Mouse (Mus musculus) embryonic facial prominence, embryonic 12.5 days (tissue): ENCODE data around the gene Dlgap1. TPM values are rescaled to one million over a fixed set of nuclear protein-coding genes. Genes with fewer than 3 reads are reported as not detected.

Experiments used
- ATAC-seq: fragments of 200-750 bp; cut with Nextera tagmentation; 2 replicates; pipeline ENCODE4 v1.8.0; 2017; ENCODE audit not compliant: insufficient number of reproducible peaks, insufficient read depth, low FRiP score, low TSS enrichment
- H3K27ac ChIP-seq: fragments of 300-500 bp; sonication (generic); 2 replicates; pipeline ENCODE4 v1.5.1; 2016; ENCODE audit warnings: mild to moderate bottlenecking
- H3K27me3 ChIP-seq: fragments of 300-500 bp; sonication (generic); 2 replicates; pipeline ENCODE4 v1.6.1; 2016; ENCODE audit warnings: mild to moderate bottlenecking, moderate library complexity
- H3K36me3 ChIP-seq: fragments of 300-500 bp; sonication (generic); 2 replicates; pipeline ENCODE4 v1.6.1; 2016; ENCODE audit warnings: mild to moderate bottlenecking
- H3K4me1 ChIP-seq: fragments of 300-500 bp; sonication (generic); 2 replicates; pipeline ENCODE4 v1.6.1; 2016
- H3K4me2 ChIP-seq: fragments of 300-500 bp; sonication (generic); replicated peaks from 2 replicates; pipeline ENCODE4 v1.6.1; 2016; ENCODE audit warnings: mild to moderate bottlenecking, moderate library complexity
- H3K4me3 ChIP-seq: fragments of 300-500 bp; sonication (generic); 2 replicates; pipeline ENCODE4 v1.5.1; 2016; ENCODE audit warnings: mild to moderate bottlenecking
- H3K9ac ChIP-seq: fragments of 300-500 bp; sonication (generic); 2 replicates; pipeline ENCODE4 v1.6.1; 2016; ENCODE audit warnings: mild to moderate bottlenecking, moderate library complexity
- H3K9me3 ChIP-seq: fragments of 300-500 bp; sonication (generic); 2 replicates; pipeline ENCODE4 v1.6.1; 2016; ENCODE audit warnings: mild to moderate bottlenecking, moderate library complexity
- WGBS: fragments of 180-500 bp; shearing (Covaris S2); methylation state at CpG from one replicate; pipeline ENCODE4 v1.1.7; 2016; 5-methylcytosine and 5-hydroxymethylcytosine counted together
- polyA plus RNA-seq: library from polyadenylated mRNA; unstranded; fragments of >200 nt; fragmentation: Nextera tagmentation; extraction: Ambion mirVana; gene quantifications from 2 replicates; pipeline ENCODE4 v1.2.1, GENCODE M21; 2016

Gene Dlgap1
- polyA plus RNA-seq, 1 experiment from 2014 or later = 6.0 TPM

DNA sequence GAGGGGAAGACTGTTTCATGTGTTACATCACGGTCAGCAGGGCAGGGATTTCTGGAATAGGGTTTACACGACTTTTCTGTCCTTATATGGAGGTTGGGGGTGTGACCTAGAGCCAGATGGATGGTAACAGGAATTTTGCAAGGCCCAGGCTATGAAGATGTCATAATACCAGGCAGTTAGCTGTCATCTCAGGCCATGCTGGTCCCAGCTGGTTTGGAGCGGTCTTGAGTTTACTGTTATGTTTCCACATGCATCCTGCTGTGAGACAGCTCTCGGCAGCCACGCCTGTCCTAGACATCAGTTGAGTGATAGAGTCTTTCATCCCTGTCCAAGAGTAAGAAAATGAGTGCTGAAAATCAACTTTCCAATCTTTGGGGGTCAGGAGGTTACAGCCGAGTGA, 776.5 kb downstream of the Dlgap1 start:
- ATAC-seq = no peak

DNA sequence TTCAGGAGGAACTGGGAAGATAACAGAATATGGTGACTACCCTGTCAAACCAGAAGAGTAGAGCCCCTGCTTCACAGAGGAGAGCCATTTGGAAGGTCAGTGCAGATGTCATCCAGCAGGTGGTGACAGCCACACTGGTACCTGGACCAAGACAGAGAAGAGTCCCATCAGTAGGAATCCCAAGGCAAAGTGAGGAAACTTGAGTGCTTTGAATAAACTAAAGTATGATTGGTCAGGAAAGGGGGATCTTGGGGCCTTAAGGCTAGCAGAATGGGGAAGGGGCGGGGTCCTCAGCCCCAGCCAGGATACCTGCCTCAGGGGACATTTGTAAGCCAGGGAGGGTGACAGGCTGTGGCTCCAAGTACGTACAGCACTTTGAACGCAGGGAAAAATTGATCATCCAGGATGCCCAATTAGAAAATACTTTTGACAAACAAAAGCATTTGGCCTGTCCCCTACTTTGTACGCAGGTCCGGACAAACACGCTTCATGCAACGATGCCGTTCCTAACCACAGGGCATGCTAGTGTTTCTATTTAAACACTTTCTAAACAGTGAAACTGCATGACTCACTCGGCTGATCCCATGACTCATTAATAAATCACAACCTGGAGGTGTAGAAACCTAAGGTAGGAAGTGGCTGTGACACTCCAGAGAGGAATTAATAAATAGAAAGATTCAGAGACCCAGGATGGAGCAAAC, 777.7 kb downstream of the Dlgap1 start:
- H3K36me3 ChIP-seq = no peaks in the 10 kb centered on the region
- H3K4me3 ChIP-seq = no peak overlapping the region
- H3K9me3 ChIP-seq = no peaks in the 10 kb centered on the region
- ATAC-seq = no peak
- H3K9ac ChIP-seq = no peak overlapping the region
- no peak overlapping the region for H3K4me2 ChIP-seq
- 29% methylated on average over 9 of the region's 9 CpGs for WGBS
- H3K27me3 ChIP-seq = no peaks in the 10 kb centered on the region
- H3K27ac ChIP-seq = no peak overlapping the region
- H3K4me1 ChIP-seq = peaks cover 25% of the 10 kb centered on the region

More for the DNA sequence above, 776.5 kb downstream of the Dlgap1 start:
- no peaks in the 10 kb centered on the region for H3K36me3 ChIP-seq
- no peak overlapping the region for H3K4me3 ChIP-seq
- H3K27me3 ChIP-seq = no peaks in the 10 kb centered on the region
- H3K4me2 ChIP-seq = no peak overlapping the region
- no peak overlapping the region for H3K27ac ChIP-seq
- peaks cover 14% of the 10 kb centered on the region for H3K4me1 ChIP-seq
- no peak overlapping the region for H3K9ac ChIP-seq
- 75% methylated on average over 6 of the region's 6 CpGs for WGBS
- no peaks in the 10 kb centered on the region for H3K9me3 ChIP-seq

DNA sequence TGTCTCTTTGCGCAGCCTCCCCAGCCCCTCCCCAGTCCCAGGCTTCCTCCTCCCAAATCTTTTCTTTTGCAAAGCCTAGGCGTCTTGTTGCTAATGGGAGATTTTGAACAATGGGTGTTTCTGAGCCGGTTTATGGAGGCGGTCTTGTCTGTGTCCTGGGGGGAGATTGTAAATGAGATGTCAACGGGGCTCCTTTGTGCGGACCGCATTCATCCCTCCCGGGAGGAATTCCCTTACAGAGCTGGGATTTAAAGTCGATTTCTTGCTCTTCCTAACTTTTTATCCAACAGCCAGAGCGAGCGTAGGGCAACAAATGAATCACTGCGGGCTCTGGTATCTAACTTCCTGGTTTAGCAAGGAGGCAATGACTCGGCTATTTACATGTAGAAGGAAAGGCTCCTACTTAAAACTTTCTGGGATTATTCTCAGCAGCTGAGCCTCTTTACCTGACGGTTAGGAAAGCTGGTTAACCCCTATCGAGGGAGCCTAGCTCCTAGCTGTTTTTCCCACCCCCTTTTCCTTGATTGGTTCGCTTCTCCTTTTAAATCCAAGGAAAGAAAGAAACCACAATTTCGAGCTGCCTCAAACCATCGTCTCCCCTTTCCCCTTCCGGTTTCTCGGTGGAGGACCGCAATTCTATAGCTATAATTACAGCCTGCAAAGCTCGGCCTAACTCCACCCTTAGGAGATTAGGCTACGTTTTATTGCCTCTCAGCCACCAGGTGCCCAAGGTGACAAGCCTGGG, 779.0 kb downstream of the Dlgap1 start:
- H3K36me3 ChIP-seq = no peaks in the 10 kb centered on the region
- peaks cover 25% of the 10 kb centered on the region for H3K4me1 ChIP-seq
- WGBS = under 1% methylated on average over 23 of the region's 23 CpGs
- H3K9ac ChIP-seq = peak overlapping the region; percentile 12; the same call in 1 of the 2 replicates
- ATAC-seq = no peak; the same call in 1 of the 2 replicates
- no peaks in the 10 kb centered on the region for H3K9me3 ChIP-seq
- H3K4me3 ChIP-seq = peak overlapping the region; percentile 23
- peak overlapping the region; percentile 51 for H3K4me2 ChIP-seq
- H3K27ac ChIP-seq = peak overlapping the region; percentile 88
- H3K27me3 ChIP-seq = no peaks in the 10 kb centered on the region

DNA sequence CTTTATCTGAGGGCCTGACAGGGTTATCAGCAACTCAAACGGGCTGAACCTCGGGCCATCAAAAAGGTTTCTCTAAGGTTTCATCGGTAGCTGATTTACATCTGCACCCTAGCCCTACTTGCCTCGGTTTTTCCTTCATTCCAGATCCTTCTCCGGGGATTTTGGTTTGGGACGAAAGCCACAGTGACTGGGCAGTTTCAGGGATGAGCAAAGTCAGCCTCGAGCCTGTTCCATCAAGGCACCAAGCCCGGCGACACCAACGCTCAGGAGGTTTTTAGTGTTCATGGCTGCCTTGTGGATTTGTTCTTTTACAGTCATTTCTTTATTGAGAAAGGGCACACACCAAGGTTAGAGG, 779.6 kb downstream of the Dlgap1 start:
- peaks cover 25% of the 10 kb centered on the region for H3K4me1 ChIP-seq
- WGBS = 11% methylated on average over 10 of the region's 10 CpGs
- ATAC-seq = no peak
- H3K27ac ChIP-seq = peak overlapping the region; percentile 88
- H3K9ac ChIP-seq = 0 out of 2 replicates have a peak overlapping the region, but pooled peaks have one; percentile 12
- H3K4me3 ChIP-seq = peak overlapping the region; percentile 23; the same call in 1 of the 2 replicates
- H3K36me3 ChIP-seq = no peaks in the 10 kb centered on the region
- H3K9me3 ChIP-seq = no peaks in the 10 kb centered on the region
- peak overlapping the region; percentile 51 for H3K4me2 ChIP-seq
- no peaks in the 10 kb centered on the region for H3K27me3 ChIP-seq

DNA sequence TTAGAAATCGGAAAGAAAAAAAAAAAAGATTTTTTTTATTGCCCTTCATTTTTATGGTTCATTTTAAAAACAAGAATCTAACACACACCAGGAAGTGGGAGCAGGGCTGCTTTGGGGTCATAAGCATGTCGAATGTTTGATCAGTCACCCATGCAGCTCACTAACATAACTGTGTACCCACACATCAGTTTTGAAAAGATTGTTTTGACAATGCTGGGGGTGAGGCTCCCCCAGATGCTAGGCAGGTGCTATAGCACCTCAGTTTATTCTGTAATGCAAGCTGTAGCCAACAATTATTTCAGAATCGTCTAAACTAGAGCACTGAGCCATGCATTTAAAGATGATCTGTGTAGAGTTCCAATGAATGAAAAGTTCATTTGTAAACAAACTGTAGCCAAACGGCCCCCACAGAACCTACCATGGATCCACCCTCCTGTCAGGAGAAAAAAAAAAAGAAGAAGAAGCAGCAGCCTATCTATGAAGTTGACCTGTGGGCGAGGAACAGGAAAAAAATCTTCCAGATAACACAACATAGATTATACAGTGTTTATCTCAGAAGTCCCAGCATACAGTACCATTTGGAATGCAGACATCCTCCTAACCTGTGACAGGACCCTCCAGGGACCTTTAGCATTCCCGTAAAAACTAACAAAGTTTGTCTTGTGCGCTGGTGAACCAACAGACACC, 780.2 kb downstream of the Dlgap1 start:
- Histone ChIP-seq H3K9ac (no peak overlapping the region), H3K4me2 (no peak overlapping the region), H3K4me1 (peaks cover 25% of the 10 kb centered on the region), H3K36me3 (no peaks in the 10 kb centered on the region), H3K9me3 (no peaks in the 10 kb centered on the region), H3K27ac (no peak overlapping the region), H3K27me3 (no peaks in the 10 kb centered on the region), H3K4me3 (no peak overlapping the region)
- ATAC-seq = no peak
- WGBS = 40% methylated on average over 7 of the region's 7 CpGs

DNA sequence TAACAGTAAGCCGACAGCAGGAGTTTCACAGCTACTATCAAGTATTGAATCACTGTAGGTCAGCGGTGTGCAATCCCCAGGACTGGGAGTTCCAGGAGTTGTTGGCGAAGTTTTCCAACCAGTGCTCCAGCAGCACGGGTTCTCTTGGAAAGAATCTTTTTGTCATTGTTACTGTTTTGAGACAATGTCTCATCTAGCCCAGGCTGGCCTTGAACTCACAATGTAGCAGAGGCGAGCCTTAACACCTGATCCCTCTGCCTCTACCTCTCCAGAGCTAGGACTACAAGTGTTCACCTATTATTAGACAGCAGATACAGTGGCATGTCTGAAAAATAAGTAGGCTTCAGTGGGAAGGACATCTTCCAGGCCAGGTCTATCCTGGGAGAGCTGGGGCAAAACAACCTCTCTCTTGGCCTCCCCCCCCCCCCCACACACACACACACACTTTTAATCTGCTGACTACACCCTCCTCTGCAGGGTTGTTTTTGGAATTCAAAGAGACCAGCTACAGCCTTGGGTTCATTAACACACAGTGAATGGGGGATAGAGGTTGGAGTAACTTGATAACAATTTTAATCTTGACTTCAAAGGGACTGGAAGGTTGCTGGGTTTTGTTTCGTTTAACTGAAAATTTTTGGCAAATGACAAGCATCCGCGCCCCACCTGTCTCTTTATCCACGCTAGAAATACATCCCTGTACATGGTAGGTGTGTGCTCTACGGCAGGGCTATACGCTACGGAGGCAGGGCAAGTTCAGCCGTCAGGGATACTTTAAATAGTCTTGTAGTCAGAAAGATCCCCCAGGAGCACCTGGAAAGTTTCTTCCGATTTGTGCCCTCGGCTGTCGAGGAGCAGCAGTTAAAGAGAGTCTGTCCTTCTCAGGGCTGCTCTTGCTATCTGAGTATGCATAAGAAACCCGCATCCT, 781.6 kb downstream of the Dlgap1 start:
- Histone ChIP-seq H3K4me2 (peak overlapping the region; percentile 49), H3K27ac (peak overlapping the region; percentile 63; the same call in 1 of the 2 replicates), H3K4me3 (no peak overlapping the region), H3K9me3 (no peaks in the 10 kb centered on the region), H3K27me3 (no peaks in the 10 kb centered on the region), H3K9ac (no peak overlapping the region), H3K4me1 (peaks cover 25% of the 10 kb centered on the region), H3K36me3 (no peaks in the 10 kb centered on the region)
- WGBS = 35% methylated on average over 17 of the region's 17 CpGs
- no peak for ATAC-seq

DNA sequence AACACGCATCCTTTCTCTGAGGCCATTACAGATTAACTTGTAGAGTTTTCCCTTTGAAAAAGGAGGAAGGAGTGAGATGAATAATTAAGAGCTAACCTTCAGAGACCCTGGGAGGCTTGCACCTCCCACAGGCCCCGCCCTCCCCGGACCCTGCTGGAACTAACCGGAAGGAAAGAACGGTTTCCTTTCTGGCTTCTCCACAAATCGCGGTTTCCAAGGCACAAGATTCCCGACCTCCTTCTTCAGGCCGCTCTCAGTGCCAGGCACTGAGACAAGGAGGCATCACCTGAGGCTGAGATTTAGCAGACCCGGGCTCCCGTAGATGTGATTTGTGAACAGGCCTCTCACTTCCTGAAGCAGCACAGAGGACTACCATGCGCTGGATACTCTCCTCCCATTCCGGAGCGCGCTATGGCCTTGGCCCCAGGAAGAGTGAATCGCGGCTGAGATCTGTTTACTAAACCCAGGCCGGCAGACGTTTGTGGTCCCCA, 782.3 kb downstream of the Dlgap1 start:
- Histone ChIP-seq H3K4me2 (peak overlapping the region; percentile 49), H3K4me1 (peaks cover 25% of the 10 kb centered on the region), H3K36me3 (no peaks in the 10 kb centered on the region), H3K27ac (peak overlapping the region; percentile 63), H3K9me3 (no peaks in the 10 kb centered on the region), H3K9ac (peak overlapping the region; percentile 33; the same call in 1 of the 2 replicates), H3K4me3 (peak overlapping the region; percentile 29), H3K27me3 (no peaks in the 10 kb centered on the region)
- 5% methylated on average over 19 of the region's 19 CpGs for WGBS
- no peak for ATAC-seq

DNA sequence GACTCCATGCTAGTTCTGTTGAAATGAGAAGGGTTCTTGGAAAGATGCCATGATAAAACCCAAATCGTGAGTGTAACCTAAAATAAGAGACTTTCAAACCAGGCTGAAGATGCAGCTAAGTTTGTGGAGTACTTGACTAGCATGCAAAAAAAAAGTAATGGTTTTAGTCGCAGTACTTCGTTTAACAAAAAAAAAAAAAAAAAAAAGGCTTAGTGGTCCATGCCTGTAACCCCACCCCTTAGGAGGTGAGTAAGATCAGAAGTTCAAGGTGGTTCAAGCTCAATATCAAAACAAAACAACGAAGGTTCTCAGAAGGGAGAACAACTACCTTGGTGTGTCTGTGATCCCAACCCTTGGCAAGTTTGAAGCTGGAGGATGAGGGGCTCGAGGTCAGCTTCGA, 782.8 kb downstream of the Dlgap1 start:
- Histone ChIP-seq H3K4me3 (peak overlapping the region; percentile 29), H3K4me2 (peak overlapping the region; percentile 49), H3K27ac (peak overlapping the region; percentile 63; the same call in 1 of the 2 replicates), H3K4me1 (peaks cover 25% of the 10 kb centered on the region), H3K36me3 (no peaks in the 10 kb centered on the region), H3K9ac (peak overlapping the region; percentile 33; the same call in 1 of the 2 replicates), H3K9me3 (no peaks in the 10 kb centered on the region), H3K27me3 (no peaks in the 10 kb centered on the region)
- no peak for ATAC-seq
- WGBS = 56% methylated on average over 6 of the region's 6 CpGs

DNA sequence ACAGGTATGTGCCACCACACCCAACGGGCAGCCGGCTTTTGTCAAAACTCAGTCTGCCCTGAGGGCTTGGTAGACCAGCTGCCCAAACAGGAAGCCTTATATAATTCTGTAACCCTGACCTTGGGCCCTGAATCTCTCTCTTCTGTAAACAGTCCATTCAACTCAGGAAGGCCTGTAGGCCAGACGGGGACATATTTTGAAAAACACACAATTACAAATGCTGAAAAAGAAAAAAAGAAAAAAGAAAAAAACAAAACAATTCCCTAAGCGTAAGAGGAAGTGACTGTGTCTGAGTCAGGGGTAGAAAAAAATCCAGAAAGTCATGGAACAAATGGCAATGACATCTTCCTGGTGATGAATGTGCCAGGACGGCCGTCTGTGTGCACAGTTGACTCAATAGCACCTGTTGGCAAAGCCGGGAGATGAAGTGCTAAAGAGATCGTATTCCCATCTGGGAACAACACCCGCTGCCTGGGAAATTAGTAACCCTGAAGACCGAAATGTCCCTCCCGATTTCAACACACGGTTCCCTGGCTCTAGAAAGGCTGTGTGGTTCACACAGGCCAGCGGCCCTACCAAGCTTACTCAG, 784.7 kb downstream of the Dlgap1 start:
- Histone ChIP-seq H3K4me3 (no peak overlapping the region), H3K4me2 (no peak overlapping the region), H3K4me1 (peaks cover 15% of the 10 kb centered on the region), H3K9me3 (no peaks in the 10 kb centered on the region), H3K27ac (0 out of 2 replicates have a peak overlapping the region, but pooled peaks have one; percentile 7), H3K36me3 (no peaks in the 10 kb centered on the region), H3K27me3 (no peaks in the 10 kb centered on the region), H3K9ac (no peak overlapping the region)
- WGBS = 49% methylated on average over 13 of the region's 13 CpGs
- no peak for ATAC-seq

DNA sequence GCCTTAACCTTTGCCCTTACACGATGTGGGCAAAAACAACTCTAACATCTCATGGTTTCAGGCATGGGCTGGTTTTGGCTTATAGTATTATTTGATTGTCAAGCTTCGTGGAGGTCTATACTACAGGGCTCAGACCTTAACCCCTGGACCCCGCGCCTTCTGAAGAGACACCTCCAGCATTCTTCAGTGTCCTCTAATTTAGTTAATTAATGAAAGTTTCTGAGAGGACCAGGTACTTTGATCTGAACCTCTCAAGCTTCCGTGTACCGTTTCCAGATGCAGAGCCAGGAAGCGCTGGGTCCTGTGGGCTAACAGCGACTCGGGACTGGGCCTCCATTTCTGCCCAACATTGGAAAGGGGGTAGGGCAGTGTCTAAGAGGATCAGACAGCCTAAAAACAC, 785.2 kb downstream of the Dlgap1 start:
- Histone ChIP-seq H3K4me2 (no peak overlapping the region), H3K4me3 (no peak overlapping the region), H3K9ac (no peak overlapping the region), H3K4me1 (peaks cover 13% of the 10 kb centered on the region; the same call in 1 of the 2 replicates), H3K9me3 (no peaks in the 10 kb centered on the region), H3K36me3 (no peaks in the 10 kb centered on the region), H3K27ac (peak overlapping the region; percentile 84; the same call in 1 of the 2 replicates), H3K27me3 (no peaks in the 10 kb centered on the region)
- 57% methylated on average over 9 of the region's 9 CpGs for WGBS
- no peak for ATAC-seq
